Mouse (Mus musculus): ENCODE data around the gene Exosc9.

DNA sequence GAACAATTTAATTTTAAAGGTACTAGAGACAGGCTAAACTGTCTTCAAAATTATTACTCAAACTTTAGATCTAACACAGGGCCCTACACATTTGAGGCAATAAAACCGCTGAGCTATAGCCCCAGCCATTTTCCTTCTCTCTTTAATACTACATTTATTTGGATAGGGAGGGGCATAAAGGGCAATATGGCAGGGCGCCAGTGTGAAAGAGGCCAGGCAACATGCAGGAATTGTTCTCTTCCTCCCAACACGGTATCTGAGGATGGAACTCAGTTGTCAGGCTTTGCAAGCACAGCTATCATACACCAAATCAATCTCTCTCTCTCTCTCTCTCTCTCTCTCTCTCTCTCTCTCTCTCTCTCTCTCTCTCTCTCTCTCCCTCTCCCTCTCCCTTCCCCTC lies 46.4 kb downstream of the Exosc9 start:
- TF ChIP-seq CTCF (IDR thresholded peaks at IDR 0.05; ENCODE audit: extremely low read depth, insufficient read depth, low read length) (no peak), POLR2A (IDR thresholded peaks at IDR 0.05; ENCODE audit: extremely low read depth, insufficient read depth, low read length) (no peak)

All from cortical plate, adult 2 months (tissue).